ENCODE assay signal across 8 mouse cellular contexts in genomic region chr2:144172100-144172770, GRCm38 (mm10).
DNase-seq lines count a peak whose midpoint lies in the region; ATAC-seq and TF ChIP-seq lines count a peak whose summit lies in the region.

No protein-coding gene starts in this region.

- peak; percentile 75 to 88 for DNase-seq in adrenal gland, adult (ENCODE audit: inconsistent age in 2 of 2, low spot score in 1 of 2)
- no peak for DNase-seq in adrenal gland, postnatal 4 days (ENCODE audit: low spot score in 2 of 2)
- peak; percentile 94 for DNase-seq in embryonic facial prominence, embryonic 14.5 days (ENCODE audit: low spot score)
- peak; percentile 90 for DNase-seq in kidney, postnatal 0 days (ENCODE audit: low spot score)
- DNase-seq in urinary bladder, postnatal 25 days (ENCODE audit: low spot score), result peak; percentile 40

- ATAC-seq in embryonic facial prominence, embryonic 14.5 days (ENCODE audit: low read depth), result peak; percentile 96
- ATAC-seq in heart, embryonic 14.5 days (ENCODE audit: insufficient number of reproducible peaks, insufficient read depth, low FRiP score, low read depth), result peak; percentile 68
- ATAC-seq in kidney, postnatal 0 days (replicated peaks; ENCODE audit: low FRiP score, low read depth), result peak; percentile 85
- peak; percentile 71 for ATAC-seq in limb, embryonic 15.5 days (ENCODE audit: insufficient number of reproducible peaks, low FRiP score, low TSS enrichment, low read depth)
- ATAC-seq in midbrain, embryonic 16.5 days, result peak; percentile 99

- no peaks in the 10 kb centered on the region for H3K27me3 ChIP-seq in embryonic facial prominence, embryonic 14.5 days (replicated peaks; ENCODE audit: control insufficient read depth, insufficient read depth, low read length)
- H3K27me3 ChIP-seq in heart, embryonic 14.5 days (ENCODE audit: control insufficient read depth, insufficient read depth, low read length), result no peaks in the 10 kb centered on the region
- no peaks in the 10 kb centered on the region for H3K27me3 ChIP-seq in kidney, postnatal 0 days (ENCODE audit: insufficient read depth, low read length)
- no peaks in the 10 kb centered on the region for H3K27me3 ChIP-seq in limb, embryonic 15.5 days
- H3K27me3 ChIP-seq in midbrain, embryonic 16.5 days (ENCODE audit: control insufficient read depth, insufficient read depth, low read depth, low read length), result no peaks in the 10 kb centered on the region

- no peaks in the 10 kb centered on the region for H3K36me3 ChIP-seq in embryonic facial prominence, embryonic 14.5 days (ENCODE audit: control insufficient read depth, insufficient read depth, low read length)
- H3K36me3 ChIP-seq in heart, embryonic 14.5 days (ENCODE audit: control insufficient read depth, insufficient read depth, low read length), result no peaks in the 10 kb centered on the region
- H3K36me3 ChIP-seq in kidney, postnatal 0 days (ENCODE audit: insufficient read depth, low read length), result no peaks in the 10 kb centered on the region
- no peaks in the 10 kb centered on the region for H3K36me3 ChIP-seq in limb, embryonic 15.5 days
- no peaks in the 10 kb centered on the region for H3K36me3 ChIP-seq in midbrain, embryonic 16.5 days (ENCODE audit: control insufficient read depth, insufficient read depth, low read length)

- peak overlapping the region; percentile 57; the same call in 1 of the 2 replicates for H3K27ac ChIP-seq in embryonic facial prominence, embryonic 14.5 days (replicated peaks; ENCODE audit: low read depth, low read length)
- H3K27ac ChIP-seq in heart, embryonic 14.5 days (replicated peaks in 1 of 2; ENCODE audit: control insufficient read depth in 1 of 2, insufficient read depth in 1 of 2, low read depth in 2 of 2, low read length in 2 of 2), result 0 out of 4 replicates have a peak overlapping the region, but pooled peaks of 1 of the 2 experiments have one; percentile 14
- H3K27ac ChIP-seq in kidney, postnatal 0 days, result no peak overlapping the region
- H3K27ac ChIP-seq in limb, embryonic 15.5 days, result peak overlapping the region; percentile 60; the same call in 1 of the 2 replicates
- peak overlapping the region; percentile 88 for H3K27ac ChIP-seq in midbrain, embryonic 16.5 days (ENCODE audit: low read length)

- peak overlapping the region; percentile 56 for H3K4me2 ChIP-seq in embryonic facial prominence, embryonic 14.5 days (ENCODE audit: low read depth, low read length)
- peak overlapping the region; percentile 72 for H3K4me2 ChIP-seq in heart, embryonic 14.5 days (ENCODE audit: low read length)
- H3K4me2 ChIP-seq in kidney, postnatal 0 days (ENCODE audit: low read length), result peak overlapping the region; percentile 60
- H3K4me2 ChIP-seq in limb, embryonic 15.5 days, result peak overlapping the region; percentile 56
- peak overlapping the region; percentile 63 for H3K4me2 ChIP-seq in midbrain, embryonic 16.5 days (ENCODE audit: low read length)

- H3K4me1 ChIP-seq in embryonic facial prominence, embryonic 14.5 days (ENCODE audit: control insufficient read depth, insufficient read depth, low read length), result peaks cover 5% of the 10 kb centered on the region; the same call in 1 of the 2 replicates
- peaks cover 9% of the 10 kb centered on the region in 2 experiments for H3K4me1 ChIP-seq in heart, embryonic 14.5 days (ENCODE audit: control insufficient read depth in 2 of 2, insufficient read depth in 2 of 2, low read length in 2 of 2)
- H3K4me1 ChIP-seq in kidney, postnatal 0 days (replicated peaks; ENCODE audit: insufficient read depth, low read length), result peaks cover 12% of the 10 kb centered on the region; the same call in 1 of the 2 replicates
- peaks cover 16% of the 10 kb centered on the region for H3K4me1 ChIP-seq in limb, embryonic 15.5 days
- H3K4me1 ChIP-seq in midbrain, embryonic 16.5 days (ENCODE audit: control insufficient read depth, insufficient read depth, low read length), result peaks cover 9% of the 10 kb centered on the region

- H3K9me3 ChIP-seq in embryonic facial prominence, embryonic 14.5 days (ENCODE audit: control insufficient read depth, low read length), result no peaks in the 10 kb centered on the region
- H3K9me3 ChIP-seq in heart, embryonic 14.5 days (ENCODE audit: control insufficient read depth, low read length), result no peaks in the 10 kb centered on the region
- H3K9me3 ChIP-seq in kidney, postnatal 0 days (replicated peaks; ENCODE audit: low read length), result no peaks in the 10 kb centered on the region
- no peaks in the 10 kb centered on the region for H3K9me3 ChIP-seq in limb, embryonic 15.5 days
- no peaks in the 10 kb centered on the region for H3K9me3 ChIP-seq in midbrain, embryonic 16.5 days (replicated peaks; ENCODE audit: control insufficient read depth, low read length, poor library complexity, severe bottlenecking)

- peak overlapping the region; percentile 56 for H3K9ac ChIP-seq in embryonic facial prominence, embryonic 14.5 days (ENCODE audit: low read depth, low read length)
- peak overlapping the region; percentile 63 for H3K9ac ChIP-seq in heart, embryonic 14.5 days (ENCODE audit: low read length)
- H3K9ac ChIP-seq in kidney, postnatal 0 days (ENCODE audit: low read depth, low read length), result 0 out of 2 replicates have a peak overlapping the region, but pooled peaks have one; percentile 18
- no peak overlapping the region for H3K9ac ChIP-seq in limb, embryonic 15.5 days
- peak overlapping the region; percentile 74 for H3K9ac ChIP-seq in midbrain, embryonic 16.5 days (ENCODE audit: low read depth, low read length)

- WGBS in embryonic facial prominence, embryonic 14.5 days, result 11% methylated on average over 9 of the region's 9 CpGs
- 17% methylated on average over 9 of the region's 9 CpGs for WGBS in heart, embryonic 14.5 days
- WGBS in kidney, postnatal 0 days, result 12% methylated on average over 9 of the region's 9 CpGs
- 18% methylated on average over 9 of the region's 9 CpGs for whole genome bisulfite sequencing in limb, embryonic 15.5 days
- WGBS in midbrain, embryonic 16.5 days, result 8% methylated on average over 9 of the region's 9 CpGs

- TF ChIP-seq CTCF in kidney, postnatal 0 days (IDR thresholded peaks at IDR 0.05; ENCODE audit: low read depth), result no peak

- H3K4me3 ChIP-seq in embryonic facial prominence, embryonic 14.5 days (ENCODE audit: low read depth, low read length), result peak overlapping the region; percentile 31
- H3K4me3 ChIP-seq in heart, embryonic 14.5 days (ENCODE audit: control insufficient read depth in 1 of 2, insufficient read depth in 1 of 2, low read depth in 1 of 2, low read length in 2 of 2), result peak overlapping the region; percentile 37 to 42
- peak overlapping the region; percentile 30 for H3K4me3 ChIP-seq in kidney, postnatal 0 days (replicated peaks; ENCODE audit: low read depth, low read length)
- H3K4me3 ChIP-seq in limb, embryonic 15.5 days, result peak overlapping the region; percentile 36
- peak overlapping the region; percentile 44 for H3K4me3 ChIP-seq in midbrain, embryonic 16.5 days (ENCODE audit: low read depth, low read length)

Comparison
In these comparisons a context has a peak if more than half of its experiments do, and no peak if none do; other contexts are left out.
1. DNase-seq: peak in adrenal gland, adult (2 of 2), embryonic facial prominence, embryonic 14.5 days (single experiment), kidney, postnatal 0 days (single experiment) and urinary bladder, postnatal 25 days (single experiment); none in adrenal gland, postnatal 4 days (0 of 2).
2. Peak in every context shown above with its lines, with median percentiles within 50 percentile points of each other: ATAC-seq, H3K4me2 ChIP-seq and H3K4me3 ChIP-seq.